Mouse (Mus musculus): ENCODE data around the gene Ell2. TPM values are rescaled to one million over a fixed set of nuclear protein-coding genes. Genes with fewer than 3 reads are reported as not detected.

Gene Ell2
- polyA plus RNA-seq, 1 experiment from 2014 or later = 13.7 TPM

- DNase-seq (peak; percentile 57), ATAC-seq (peak; percentile 79)
- Histone ChIP-seq H3K36me3 (replicated peaks; ENCODE audit: insufficient read depth, low read length) (no peaks in the 10 kb centered on the region), H3K9ac (replicated peaks) (no peak overlapping the region), H3K4me2 (ENCODE audit: low read depth, low read length) (no peak overlapping the region), H3K27me3 (ENCODE audit: insufficient read depth, low read length) (no peaks in the 10 kb centered on the region), H3K9me3 (ENCODE audit: low read length) (no peaks in the 10 kb centered on the region), H3K4me3 (ENCODE audit: low read depth, low read length) (no peak overlapping the region), H3K4me1 (ENCODE audit: insufficient read depth) (0 out of 2 replicates have a peak, but pooled peaks cover 6% of the 10 kb centered on the region), H3K27ac (ENCODE audit: low read depth) (peak overlapping the region; percentile 90)
- WGBS (ENCODE audit: insufficient replicate concordance) = 58% methylated on average over 7 of the region's 7 CpGs
- TF ChIP-seq CTCF (IDR thresholded peaks at IDR 0.05; ENCODE audit: low read depth) = peak; percentile 60
- peak; percentile 94 for TF ChIP-seq EP300 (IDR thresholded peaks at IDR 0.05; ENCODE audit: low read depth)
Measured at GRCm38 (mm10) chr13:75798413-75799302, 92.1 kb downstream of the Ell2 start.

- Histone ChIP-seq H3K9me3 (ENCODE audit: low read length) (no peaks in the 10 kb centered on the region), H3K4me2 (ENCODE audit: low read depth, low read length) (no peak overlapping the region), H3K27ac (ENCODE audit: low read depth) (peak overlapping the region; percentile 90), H3K9ac (replicated peaks) (no peak overlapping the region), H3K36me3 (replicated peaks; ENCODE audit: insufficient read depth, low read length) (no peaks in the 10 kb centered on the region), H3K4me1 (ENCODE audit: insufficient read depth) (0 out of 2 replicates have a peak, but pooled peaks cover 3% of the 10 kb centered on the region), H3K27me3 (ENCODE audit: insufficient read depth, low read length) (no peaks in the 10 kb centered on the region), H3K4me3 (ENCODE audit: low read depth, low read length) (no peak overlapping the region)
- 85% methylated on average over 3 of the region's 3 CpGs for WGBS (ENCODE audit: insufficient replicate concordance)
- DNase-seq (no peak), ATAC-seq (no peak)
- TF ChIP-seq CTCF (IDR thresholded peaks at IDR 0.05; ENCODE audit: low read depth) = no peak
- no peak for TF ChIP-seq EP300 (IDR thresholded peaks at IDR 0.05; ENCODE audit: low read depth)
Measured at GRCm38 (mm10) chr13:75799421-75799820, 92.9 kb downstream of the Ell2 start.

GRCm38 (mm10) chr13:75807969-75808368 lies 101.4 kb downstream of the Ell2 start:
- DNase-seq (no peak), ATAC-seq (peak; percentile 17; the same call in 1 of the 2 replicates)
- Histone ChIP-seq H3K27ac (ENCODE audit: low read depth) (no peak overlapping the region), H3K4me1 (ENCODE audit: insufficient read depth) (no peaks in the 10 kb centered on the region), H3K4me3 (ENCODE audit: low read depth, low read length) (no peak overlapping the region), H3K27me3 (ENCODE audit: insufficient read depth, low read length) (no peaks in the 10 kb centered on the region), H3K4me2 (ENCODE audit: low read depth, low read length) (no peak overlapping the region), H3K9ac (replicated peaks) (no peak overlapping the region), H3K36me3 (replicated peaks; ENCODE audit: insufficient read depth, low read length) (no peaks in the 10 kb centered on the region), H3K9me3 (ENCODE audit: low read length) (no peaks in the 10 kb centered on the region)
- WGBS (ENCODE audit: insufficient replicate concordance) = 86% methylated on average over 1 of the region's 1 CpGs
- no peak for TF ChIP-seq CTCF (IDR thresholded peaks at IDR 0.05; ENCODE audit: low read depth)
- no peak for TF ChIP-seq EP300 (IDR thresholded peaks at IDR 0.05; ENCODE audit: low read depth)

- H3K27me3 ChIP-seq (ENCODE audit: insufficient read depth, low read length) = no peaks in the 10 kb centered on the region
- ATAC-seq (no peak), DNase-seq (no peak)
- H3K9me3 ChIP-seq (ENCODE audit: low read length) = no peaks in the 10 kb centered on the region
- no peak overlapping the region for H3K4me3 ChIP-seq (ENCODE audit: low read depth, low read length)
- no peak overlapping the region for H3K27ac ChIP-seq (ENCODE audit: low read depth)
- H3K36me3 ChIP-seq (replicated peaks; ENCODE audit: insufficient read depth, low read length) = no peaks in the 10 kb centered on the region
- H3K4me2 ChIP-seq (ENCODE audit: low read depth, low read length) = no peak overlapping the region
- no peaks in the 10 kb centered on the region for H3K4me1 ChIP-seq (ENCODE audit: insufficient read depth)
- 59% methylated on average over 1 of the region's 1 CpGs for WGBS (ENCODE audit: insufficient replicate concordance)
- H3K9ac ChIP-seq (replicated peaks) = no peak overlapping the region
- TF ChIP-seq CTCF (IDR thresholded peaks at IDR 0.05; ENCODE audit: low read depth) = no peak
- no peak for TF ChIP-seq EP300 (IDR thresholded peaks at IDR 0.05; ENCODE audit: low read depth)
Measured at GRCm38 (mm10) chr13:75809957-75810356, 103.4 kb downstream of the Ell2 start.

- H3K9me3 ChIP-seq (ENCODE audit: low read length) = no peaks in the 10 kb centered on the region
- no peak for DNase-seq
- WGBS (ENCODE audit: insufficient replicate concordance) = 80% methylated on average over 2 of the region's 2 CpGs
- ATAC-seq = no peak
- TF ChIP-seq CTCF (IDR thresholded peaks at IDR 0.05; ENCODE audit: low read depth) (no peak), EP300 (IDR thresholded peaks at IDR 0.05; ENCODE audit: low read depth) (no peak)
- H3K9ac ChIP-seq (replicated peaks) = no peak overlapping the region
- no peaks in the 10 kb centered on the region for H3K36me3 ChIP-seq (replicated peaks; ENCODE audit: insufficient read depth, low read length)
- no peak overlapping the region for H3K4me2 ChIP-seq (ENCODE audit: low read depth, low read length)
- H3K27ac ChIP-seq (ENCODE audit: low read depth) = no peak overlapping the region
- no peaks in the 10 kb centered on the region for H3K4me1 ChIP-seq (ENCODE audit: insufficient read depth)
- no peaks in the 10 kb centered on the region for H3K27me3 ChIP-seq (ENCODE audit: insufficient read depth, low read length)
- H3K4me3 ChIP-seq (ENCODE audit: low read depth, low read length) = no peak overlapping the region
Measured at GRCm38 (mm10) chr13:75817183-75817582, 110.6 kb downstream of the Ell2 start.

GRCm38 (mm10) chr13:75818486-75818885 lies 111.9 kb downstream of the Ell2 start:
- ATAC-seq (no peak), DNase-seq (no peak)
- H3K27me3 ChIP-seq (ENCODE audit: insufficient read depth, low read length) = no peaks in the 10 kb centered on the region
- no peaks in the 10 kb centered on the region for H3K36me3 ChIP-seq (replicated peaks; ENCODE audit: insufficient read depth, low read length)
- no peak overlapping the region for H3K9ac ChIP-seq (replicated peaks)
- H3K4me1 ChIP-seq (ENCODE audit: insufficient read depth) = no peaks in the 10 kb centered on the region
- H3K4me2 ChIP-seq (ENCODE audit: low read depth, low read length) = no peak overlapping the region
- H3K9me3 ChIP-seq (ENCODE audit: low read length) = no peaks in the 10 kb centered on the region
- WGBS (ENCODE audit: insufficient replicate concordance) = 54% methylated on average over 3 of the region's 3 CpGs
- TF ChIP-seq EP300 (IDR thresholded peaks at IDR 0.05; ENCODE audit: low read depth) (no peak), CTCF (IDR thresholded peaks at IDR 0.05; ENCODE audit: low read depth) (no peak)
- H3K27ac ChIP-seq (ENCODE audit: low read depth) = no peak overlapping the region
- H3K4me3 ChIP-seq (ENCODE audit: low read depth, low read length) = no peak overlapping the region
